In the genomic region with DNA sequence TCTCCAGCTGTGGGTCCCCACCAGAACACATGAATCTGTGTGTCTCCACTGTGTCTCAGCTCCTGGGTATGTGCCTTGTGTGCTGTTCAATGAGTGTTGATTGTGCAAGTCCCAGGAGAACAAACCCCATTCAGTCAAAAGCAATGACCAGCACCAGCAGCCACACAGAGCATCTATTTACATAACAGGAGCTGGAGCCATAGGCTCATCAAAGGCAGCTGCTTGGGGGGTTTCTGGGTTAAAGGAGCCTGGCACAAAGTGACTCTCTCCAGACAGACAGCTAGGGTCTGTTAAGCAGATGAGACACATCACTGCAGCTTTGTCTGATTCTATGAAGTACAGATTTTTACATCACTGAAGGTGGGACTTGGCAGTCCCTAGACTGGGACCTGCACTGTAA, we compare ENCODE assay signal across 21 mouse cellular contexts. TPM values are rescaled to one million over a fixed set of nuclear protein-coding genes. Genes with fewer than 3 reads are reported as not detected.
A peak's percentile ranks its signal among the peaks of the same experiment; 100 is the strongest.
DNase-seq lines count a peak whose midpoint lies in the region; ATAC-seq and TF ChIP-seq lines count a peak whose summit lies in the region.
"Had no signal": no experiment of that assay in that cellular context is flagged by ENCODE, and none has a peak within 500 bp of the region (broad histone marks: within the 10 kb centered on the region; RNA-seq: fewer than 3 reads in every experiment).

No protein-coding gene starts in this region.

- TF ChIP-seq CTCF in hindbrain, postnatal 0 days (IDR thresholded peaks at IDR 0.05; ENCODE audit: low read depth) = no peak

- H3K4me1 ChIP-seq in liver, embryonic 16.5 days (ENCODE audit: control insufficient read depth, low read depth, low read length) = no peaks in the 10 kb centered on the region
- H3K4me1 ChIP-seq in liver, embryonic 11.5 days (replicated peaks; ENCODE audit: control insufficient read depth, insufficient read depth, low read length) = no peaks in the 10 kb centered on the region
- no peaks in the 10 kb centered on the region for H3K4me1 ChIP-seq in hindbrain, postnatal 0 days (ENCODE audit: insufficient read depth, low read length)
- H3K4me1 ChIP-seq: hindbrain, embryonic 15.5 days; limb, embryonic 13.5 days had no signal

- no peaks in the 10 kb centered on the region for H3K9me3 ChIP-seq in liver, embryonic 16.5 days (replicated peaks; ENCODE audit: control insufficient read depth, low read length)
- H3K9me3 ChIP-seq in liver, embryonic 11.5 days (ENCODE audit: control insufficient read depth, low read length) = no peaks in the 10 kb centered on the region
- no peaks in the 10 kb centered on the region for H3K9me3 ChIP-seq in hindbrain, postnatal 0 days (ENCODE audit: low read length)
- H3K9me3 ChIP-seq: hindbrain, embryonic 15.5 days; limb, embryonic 13.5 days had no signal

- no peak overlapping the region for H3K9ac ChIP-seq in liver, embryonic 16.5 days (ENCODE audit: low read depth, low read length)
- H3K9ac ChIP-seq in liver, embryonic 11.5 days (ENCODE audit: low read depth, low read length) = no peak overlapping the region
- H3K9ac ChIP-seq in hindbrain, postnatal 0 days (replicated peaks; ENCODE audit: low read length) = no peak overlapping the region
- H3K9ac ChIP-seq: hindbrain, embryonic 15.5 days; limb, embryonic 13.5 days; liver, postnatal 0 days had no signal

- no peak overlapping the region for H3K27ac ChIP-seq in liver, embryonic 16.5 days (ENCODE audit: low read length)
- no peak overlapping the region for H3K27ac ChIP-seq in liver, embryonic 11.5 days (ENCODE audit: low read depth, low read length)
- H3K27ac ChIP-seq in hindbrain, postnatal 0 days = no peak overlapping the region
- H3K27ac ChIP-seq: hindbrain, embryonic 15.5 days; limb, embryonic 13.5 days had no signal

- peak; percentile 50 for ATAC-seq in frontal cortex, adult (ENCODE audit: low TSS enrichment)
- ATAC-seq in liver, embryonic 16.5 days (ENCODE audit: low read depth) = peak; percentile 39; the same call in 1 of the 2 replicates
- no peak for ATAC-seq in liver, embryonic 11.5 days (replicated peaks; ENCODE audit: low FRiP score)
- ATAC-seq in hindbrain, postnatal 0 days = peak; percentile 77; the same call in 1 of the 2 replicates
- ATAC-seq: activated CD4-positive, CD25-positive, alpha-beta regulatory T cell, adult 4 months; liver, postnatal 0 days had no signal

- DNase-seq in frontal cortex, postnatal 25 days (ENCODE audit: low spot score in 2 of 2) = no peak
- no peak for DNase-seq in liver, embryonic 11.5 days (ENCODE audit: low spot score)
- DNase-seq in MN1 (ENCODE audit: low spot score) = peak; percentile 45
- DNase-seq in hindbrain, postnatal 0 days (ENCODE audit: low spot score) = peak; percentile 29
- no peak for DNase-seq in thymus, postnatal 14 days
- no peak for DNase-seq in neural tube, embryonic 10.5 days (ENCODE audit: extremely low spot score, low spot score)
- DNase-seq: adrenal gland, postnatal 36 days; kidney, adult 18-20 months; kidney, postnatal 14 days; liver, postnatal 0 days; lung, postnatal 36 days; right cerebral cortex, postnatal 14 days had no signal

- no peak overlapping the region for H3K4me2 ChIP-seq in liver, embryonic 16.5 days (ENCODE audit: low read depth, low read length)
- no peak overlapping the region for H3K4me2 ChIP-seq in liver, embryonic 11.5 days
- H3K4me2 ChIP-seq in hindbrain, postnatal 0 days (ENCODE audit: low read depth, low read length) = no peak overlapping the region
- H3K4me2 ChIP-seq: hindbrain, embryonic 15.5 days; limb, embryonic 13.5 days had no signal

- H3K27me3 ChIP-seq in liver, embryonic 16.5 days (ENCODE audit: control insufficient read depth, insufficient read depth, low read depth, low read length) = no peaks in the 10 kb centered on the region
- no peaks in the 10 kb centered on the region for H3K27me3 ChIP-seq in liver, embryonic 11.5 days (replicated peaks; ENCODE audit: control insufficient read depth, insufficient read depth, low read length)
- no peaks in the 10 kb centered on the region for H3K27me3 ChIP-seq in hindbrain, postnatal 0 days (ENCODE audit: insufficient read depth, low read length)
- H3K27me3 ChIP-seq: hindbrain, embryonic 15.5 days; limb, embryonic 13.5 days had no signal

- H3K36me3 ChIP-seq in liver, embryonic 16.5 days (ENCODE audit: control insufficient read depth, insufficient read depth) = no peaks in the 10 kb centered on the region
- H3K36me3 ChIP-seq in liver, embryonic 11.5 days (ENCODE audit: control insufficient read depth, insufficient read depth, low read length) = no peaks in the 10 kb centered on the region
- no peaks in the 10 kb centered on the region for H3K36me3 ChIP-seq in hindbrain, postnatal 0 days (ENCODE audit: insufficient read depth, low read length)
- H3K36me3 ChIP-seq: hindbrain, embryonic 15.5 days; limb, embryonic 13.5 days had no signal

- H3K4me3 ChIP-seq in liver, embryonic 16.5 days (ENCODE audit: low read depth, low read length) = no peak overlapping the region
- H3K4me3 ChIP-seq in liver, embryonic 11.5 days (ENCODE audit: low read depth, low read length) = no peak overlapping the region
- H3K4me3 ChIP-seq in hindbrain, postnatal 0 days (ENCODE audit: low read length) = no peak overlapping the region
- H3K4me3 ChIP-seq: hindbrain, embryonic 15.5 days; limb, embryonic 13.5 days had no signal

RNA-seq across cellular contexts. Expression of gene Bace2, which starts 33.9 kb away (rescaled TPM):
- polyA plus RNA-seq in liver, embryonic 16.5 days (2015; fragmentation: Nextera tagmentation; extraction: Ambion mirVana) = 6.7 and 8.4 TPM in 2 replicates
- 6.2 and 6.4 TPM in 2 replicates for polyA plus RNA-seq in liver, embryonic 11.5 days (2014; fragmentation: Nextera tagmentation; extraction: Ambion mirVana)
- 1.5 and 2.7 TPM in 2 replicates for total RNA-seq in hindbrain, postnatal 0 days (2014; rRNA removed)
- 6.1 and 9.1 TPM in 2 replicates for polyA plus RNA-seq in hindbrain, postnatal 0 days (2015; fragmentation: Nextera tagmentation; extraction: Ambion mirVana)
- total RNA-seq: common myeloid progenitor, adult 5-6 weeks; granulocyte monocyte progenitor cell, adult 5-6 weeks; MEL; monocyte, adult 5-6 weeks had no signal

Comparison
In these comparisons a context has a peak if more than half of its experiments do, and no peak if none do; other contexts are left out.
1. DNase-seq: peak in MN1 (single experiment) and hindbrain, postnatal 0 days (single experiment); none in frontal cortex, postnatal 25 days (0 of 2), liver, embryonic 11.5 days (single experiment), thymus, postnatal 14 days (single experiment) and neural tube, embryonic 10.5 days (single experiment).